Mouse (Mus musculus): ENCODE measurements around the gene Armc2. TPM values are rescaled to one million over a fixed set of nuclear protein-coding genes. Genes with fewer than 3 reads are reported as not detected.

Armc2 gene
- total RNA-seq, 2 experiments from 2014 or later: 12.6 to 14.1 TPM

GRCm38 (mm10) chr10:41878344-41878743 is 139.9 kb downstream of the Armc2 start:
- no peak for TF ChIP-seq CTCF (IDR thresholded peaks at IDR 0.05)
- DNase-seq (ENCODE audit: extremely low spot score in 1 of 2, low spot score in 2 of 2): no peak
- intact Hi-C loops (cut with DNase I): no loop called here
- Histone ChIP-seq H3K4me3 (no peak overlapping the region), H3K27ac (peak overlapping the region; percentile 32)

GRCm38 (mm10) chr10:41875624-41876023 is 142.6 kb downstream of the Armc2 start:
- no peak for DNase-seq (ENCODE audit: extremely low spot score in 1 of 2, low spot score in 2 of 2)
- Histone ChIP-seq H3K4me3 (no peak overlapping the region), H3K27ac (no peak overlapping the region)
- TF ChIP-seq CTCF (IDR thresholded peaks at IDR 0.05): no peak
- intact Hi-C loops (cut with DNase I): no loop called here

- H3K27ac ChIP-seq: no peak overlapping the region
- TF ChIP-seq CTCF (IDR thresholded peaks at IDR 0.05): no peak
- DNase-seq (ENCODE audit: extremely low spot score in 1 of 2, low spot score in 2 of 2): no peak
- intact Hi-C loops (cut with DNase I): no loop called here
- H3K4me3 ChIP-seq: no peak overlapping the region
Measured at GRCm38 (mm10) chr10:41871564-41871963, 146.7 kb downstream of the Armc2 start.

GRCm38 (mm10) chr10:41870101-41870500 is 148.1 kb downstream of the Armc2 start:
- Histone ChIP-seq H3K4me3 (no peak overlapping the region), H3K27ac (no peak overlapping the region)
- DNase-seq (ENCODE audit: extremely low spot score in 1 of 2, low spot score in 2 of 2): no peak
- intact Hi-C loops (cut with DNase I): no loop called here
- TF ChIP-seq CTCF (IDR thresholded peaks at IDR 0.05): no peak

DNA sequence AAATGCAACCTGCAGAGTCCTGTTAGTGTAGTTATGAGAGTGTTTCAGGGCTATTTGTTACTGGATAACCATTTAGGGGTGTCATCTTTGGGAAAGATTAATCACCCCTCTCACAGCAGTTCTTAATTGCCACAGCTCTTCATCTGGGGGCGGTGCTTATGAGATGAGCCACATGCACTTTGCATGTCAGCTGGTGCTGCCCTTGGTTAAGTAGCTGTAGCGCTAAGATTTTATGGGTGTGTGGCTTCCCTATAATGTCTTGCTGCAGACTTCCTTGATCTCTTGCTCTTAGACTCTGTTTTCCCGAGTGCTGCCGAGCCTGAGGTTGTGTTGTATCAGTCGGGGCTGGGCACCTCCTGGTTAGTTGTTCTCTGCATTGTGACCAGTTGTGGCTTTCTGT is 150.3 kb downstream of the Armc2 start:
- no peak for TF ChIP-seq CTCF (IDR thresholded peaks at IDR 0.05)
- no peak overlapping the region for H3K27ac ChIP-seq

GRCm38 (mm10) chr10:41866838-41867154 is 151.4 kb downstream of the Armc2 start:
- TF ChIP-seq CTCF (IDR thresholded peaks at IDR 0.05): no peak
- H3K27ac ChIP-seq: peak overlapping the region; percentile 55
- DNase-seq (ENCODE audit: extremely low spot score in 1 of 2, low spot score in 2 of 2): no peak
- intact Hi-C loops (cut with DNase I): no loop called here
- no peak overlapping the region for H3K4me3 ChIP-seq

More for the DNA sequence above, 150.3 kb downstream of the Armc2 start:
- DNase-seq (ENCODE audit: extremely low spot score in 1 of 2, low spot score in 2 of 2): no peak
- intact Hi-C loops (cut with DNase I): no loop called here
- no peak overlapping the region for H3K4me3 ChIP-seq

DNA sequence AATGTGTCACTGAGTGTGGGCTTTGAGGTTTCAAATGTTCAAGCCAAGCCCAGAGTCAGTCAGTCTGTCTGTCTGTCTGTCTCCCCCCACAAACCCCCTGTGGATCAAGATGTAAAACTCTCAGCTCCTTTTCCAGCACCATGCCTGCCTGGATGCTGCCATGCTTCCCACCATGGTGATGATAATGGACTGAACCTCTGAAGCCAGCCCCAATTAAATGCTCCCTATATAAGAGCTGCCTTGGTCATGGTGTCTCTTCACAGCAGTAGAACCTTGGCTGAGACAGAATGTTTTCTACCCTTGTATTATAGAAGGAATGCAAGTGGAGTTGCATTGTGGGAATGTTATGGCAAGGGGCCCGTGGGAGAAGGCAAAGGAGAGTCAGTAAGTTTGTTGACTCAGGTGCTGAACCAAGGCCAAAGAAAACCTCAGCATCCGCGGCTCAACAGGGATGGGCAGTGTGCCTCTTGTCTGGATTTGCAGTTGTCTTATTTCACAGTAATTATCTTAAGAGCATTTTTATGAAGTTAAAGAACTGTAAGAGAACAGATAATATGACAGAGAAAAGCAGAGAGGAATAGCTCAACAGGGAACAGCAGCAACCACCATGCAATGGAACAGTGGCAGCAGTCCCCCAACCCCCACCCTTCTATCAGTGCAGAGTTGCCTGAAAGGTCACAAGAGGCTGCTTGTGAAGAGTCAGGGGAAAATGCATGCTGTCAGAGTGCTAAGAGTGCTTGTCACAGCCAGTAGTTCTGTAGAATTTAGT is 152.0 kb downstream of the Armc2 start:
- peak overlapping the region; percentile 55 for H3K27ac ChIP-seq
- no peak overlapping the region for H3K4me3 ChIP-seq
- intact Hi-C loops (cut with DNase I): no loop called here
- no peak for DNase-seq (ENCODE audit: extremely low spot score in 1 of 2, low spot score in 2 of 2)
- TF ChIP-seq CTCF (IDR thresholded peaks at IDR 0.05): no peak

Other genes starting within 250 kb of the Armc2 start
- gene Cep57l1, start 208.6 kb downstream of the Armc2 start, total RNA-seq (2021): 1 to 10 TPM; 5.3 to 7.5 TPM
- gene Sesn1, start 208.5 kb downstream of the Armc2 start, total RNA-seq (2021): 10 to 100 TPM; 50.7 to 51.4 TPM